Mouse (Mus musculus) left cerebral cortex, adult 11 months (tissue): Measurements from ENCODE around the gene Cacna2d1.
A peak's percentile ranks its signal among the peaks of the same experiment; 100 is the strongest.

Experiments
- DNase-seq: peaks from one replicate; pipeline ENCODE4 v3.0.0; 2022; ENCODE audit warnings: low spot score

Gene Cacna2d1

DNA sequence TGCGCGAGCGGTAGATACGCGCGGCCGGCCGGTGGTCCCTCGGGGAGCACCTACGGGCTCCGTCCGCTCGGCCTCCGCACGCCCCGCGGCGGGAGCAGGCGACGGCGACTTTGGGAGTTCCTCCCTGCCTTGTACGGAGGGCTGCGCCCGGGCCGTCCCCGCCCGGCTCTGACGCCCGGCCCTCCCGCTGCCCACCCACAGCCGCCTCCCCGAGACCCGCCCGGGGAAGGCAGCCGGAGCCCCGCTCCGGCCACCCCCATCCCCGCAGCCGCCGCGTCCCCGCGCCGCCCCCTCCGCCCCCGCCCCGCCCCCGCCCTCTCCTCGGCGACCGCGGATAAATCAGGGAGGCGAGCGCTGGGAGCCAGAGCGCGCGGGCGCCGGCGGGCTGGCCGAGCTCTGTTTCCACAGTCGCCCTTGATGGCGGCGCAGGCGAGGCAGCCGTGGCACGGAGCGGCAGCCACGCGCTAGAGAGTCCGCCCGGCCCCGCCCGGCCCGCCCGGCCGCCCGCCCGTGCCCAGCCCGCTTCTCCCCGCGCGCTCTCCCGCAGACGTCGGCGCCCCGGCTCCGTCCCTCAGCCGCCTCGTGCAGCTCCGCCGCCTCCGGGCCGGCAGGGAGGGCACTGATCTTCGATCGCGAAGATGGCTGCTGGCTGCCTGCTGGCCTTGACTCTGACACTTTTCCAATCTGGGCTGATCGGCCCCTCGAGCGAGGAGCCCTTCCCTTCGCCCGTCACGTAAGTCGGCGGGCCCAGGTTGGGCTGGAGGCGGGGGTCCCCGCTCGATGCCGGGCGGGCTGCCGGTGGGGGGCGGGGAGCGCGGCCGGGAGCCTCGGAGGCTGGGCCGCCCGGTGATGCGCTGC, at the start of gene Cacna2d1:
Gene Cacna2d1, plus strand, starts transcription at position 316 of the 858 bp plus-strand sequence.
- DNase-seq = peak; percentile 25

DNA sequence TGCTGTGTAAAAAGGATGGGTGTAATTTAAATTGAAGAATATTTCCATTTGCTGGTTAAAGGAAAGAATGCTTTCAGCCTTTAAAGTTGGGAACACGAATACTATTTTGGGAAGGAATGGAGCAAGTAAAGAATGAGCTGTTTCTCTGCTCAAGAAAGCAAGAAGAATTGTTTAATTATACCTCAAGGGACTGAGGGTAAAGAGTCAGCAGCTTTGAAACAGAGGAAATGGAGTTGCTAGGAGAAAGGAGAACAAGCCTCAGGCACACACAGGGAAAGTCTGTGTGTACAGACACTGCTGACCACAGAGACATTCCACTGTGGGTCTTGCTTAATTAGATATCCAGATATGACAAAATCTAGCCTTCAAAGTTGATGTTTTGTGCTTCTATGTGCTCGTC, 39.4 kb upstream of the Cacna2d1 start:
- no peak for DNase-seq

DNA sequence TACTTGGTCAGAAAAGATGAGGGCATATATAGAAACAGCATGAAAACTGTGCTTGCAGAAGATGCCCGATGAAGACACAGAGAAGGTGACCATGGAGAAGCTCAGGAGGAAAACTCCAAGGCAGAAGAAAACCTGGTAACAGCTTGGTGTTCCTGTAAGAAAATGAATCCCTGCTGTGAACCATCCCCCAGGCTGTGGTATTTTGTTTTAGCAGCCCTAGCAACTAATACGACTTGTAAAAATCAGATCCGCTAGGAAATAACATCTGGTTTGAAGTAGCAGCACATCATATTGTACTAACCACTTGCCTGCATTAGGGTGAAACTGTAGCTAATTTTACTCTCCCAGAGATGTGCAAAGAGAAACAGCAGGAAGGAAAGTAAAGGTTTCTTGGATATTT, 37.8 kb upstream of the Cacna2d1 start:
- DNase-seq = no peak

DNA sequence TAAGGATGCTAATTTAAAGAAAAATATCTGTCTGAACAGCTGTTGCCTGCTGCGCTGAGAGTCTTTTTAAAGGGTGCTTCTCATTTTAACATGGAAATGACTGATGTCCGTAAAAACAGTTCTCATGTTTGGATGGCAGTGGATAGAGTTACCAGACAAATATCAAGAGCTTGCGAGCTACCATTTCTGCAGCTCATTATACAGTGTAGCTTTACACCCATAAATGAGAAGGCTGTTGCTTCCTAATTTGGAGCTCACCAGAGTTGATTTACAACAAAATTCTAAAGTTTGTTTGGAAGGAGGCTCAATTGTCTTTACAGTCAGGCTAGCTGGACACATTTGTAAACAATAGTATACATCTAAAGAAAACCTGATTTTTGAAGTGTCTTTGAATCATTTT, 28.0 kb upstream of the Cacna2d1 start:
- no peak for DNase-seq

DNA sequence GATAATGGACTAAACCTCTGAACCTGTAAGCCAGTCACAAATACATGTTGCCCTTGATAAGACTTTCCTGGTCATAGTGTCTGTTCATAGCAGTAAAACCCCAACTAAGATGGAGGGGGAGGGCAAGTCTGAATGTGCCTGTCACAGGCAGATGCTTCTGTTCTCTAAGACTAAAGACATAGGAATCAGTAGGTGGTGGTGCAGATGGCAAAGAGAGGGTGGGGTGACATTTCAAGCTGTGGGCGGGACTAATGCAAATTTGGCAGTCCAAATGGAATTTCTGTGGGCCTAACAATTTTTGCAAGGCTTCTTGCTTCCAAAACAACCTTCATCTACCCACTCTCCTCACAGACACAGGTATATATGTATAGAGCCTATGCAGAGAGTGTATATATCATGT, 19.6 kb upstream of the Cacna2d1 start:
- DNase-seq = peak; percentile 52

DNA sequence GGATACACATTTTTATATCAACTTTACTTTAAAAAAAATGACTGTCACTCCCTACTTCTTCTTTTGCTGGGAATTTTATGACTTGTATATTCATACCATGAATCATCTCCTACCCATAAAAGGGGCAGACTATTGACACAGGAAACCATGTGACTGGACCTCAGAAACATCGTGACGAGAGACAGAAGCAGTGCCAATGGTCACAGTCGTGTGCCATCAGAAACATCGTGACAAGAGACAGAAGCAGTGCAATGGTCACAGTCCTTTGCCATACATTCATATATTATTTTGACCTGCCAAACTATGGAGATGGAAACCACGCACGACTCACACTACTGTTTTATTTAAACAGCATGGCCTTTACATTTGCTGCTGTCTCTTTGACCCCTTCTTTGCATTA, 6.0 kb upstream of the Cacna2d1 start:
- no peak for DNase-seq

DNA sequence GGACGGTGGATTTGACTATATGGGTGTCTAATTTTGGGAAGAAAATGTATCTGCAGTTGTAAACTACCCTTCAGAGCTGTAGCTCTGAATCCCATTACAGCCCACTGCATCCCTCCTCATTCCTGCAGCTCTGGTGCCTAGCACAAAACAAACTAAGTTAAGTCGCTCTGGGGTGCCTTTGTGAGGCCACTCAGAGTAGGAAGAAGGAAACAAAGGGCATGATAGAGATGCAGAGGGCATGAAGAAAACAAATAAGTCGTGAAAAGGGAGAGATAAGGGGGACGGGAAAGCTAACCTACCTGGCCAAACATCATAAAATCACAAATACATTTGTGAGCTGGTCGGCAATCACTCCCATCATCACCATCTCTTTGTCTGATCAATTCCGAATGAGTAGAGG, 1.5 kb upstream of the Cacna2d1 start:
- DNase-seq = no peak

DNA sequence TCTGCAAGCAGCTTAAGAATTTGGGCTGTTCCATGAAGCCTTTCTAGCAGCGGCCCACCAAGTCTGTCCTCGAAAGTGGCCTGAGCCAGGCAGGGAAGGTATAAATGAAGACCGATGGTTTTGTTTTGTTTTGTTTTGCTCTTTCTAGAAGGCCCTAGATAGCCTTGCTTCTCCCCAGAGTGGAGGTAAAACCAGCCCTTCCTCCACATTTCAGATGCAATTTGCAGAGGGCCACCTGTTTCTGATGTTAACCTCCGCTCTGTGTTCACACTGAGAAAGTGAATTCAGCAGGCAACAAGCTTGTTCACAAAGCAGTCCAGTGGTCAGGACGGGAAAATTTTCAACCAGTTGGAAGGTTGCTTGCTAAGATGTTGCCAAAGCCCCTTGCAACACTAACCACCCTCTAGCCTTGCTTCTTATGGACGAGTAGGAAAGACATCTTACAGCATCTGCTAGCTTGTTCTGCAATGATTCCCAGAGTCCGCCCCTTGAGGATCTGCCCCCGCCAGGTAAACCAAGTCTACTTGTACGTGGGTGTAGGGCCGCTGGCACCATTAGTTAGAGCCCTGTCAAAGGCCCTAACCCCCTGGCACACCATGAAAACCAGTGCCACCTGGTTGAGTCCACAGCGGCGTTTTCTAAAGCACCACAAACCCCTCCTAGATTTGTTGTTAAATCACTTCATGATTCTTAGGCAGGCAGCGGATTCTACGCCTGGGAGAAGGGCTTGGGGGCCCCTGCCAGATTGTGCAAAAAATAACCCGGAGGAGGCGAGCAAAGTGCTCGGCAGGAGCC, 713 bp upstream of the Cacna2d1 start:
- DNase-seq = peak; percentile 19

DNA sequence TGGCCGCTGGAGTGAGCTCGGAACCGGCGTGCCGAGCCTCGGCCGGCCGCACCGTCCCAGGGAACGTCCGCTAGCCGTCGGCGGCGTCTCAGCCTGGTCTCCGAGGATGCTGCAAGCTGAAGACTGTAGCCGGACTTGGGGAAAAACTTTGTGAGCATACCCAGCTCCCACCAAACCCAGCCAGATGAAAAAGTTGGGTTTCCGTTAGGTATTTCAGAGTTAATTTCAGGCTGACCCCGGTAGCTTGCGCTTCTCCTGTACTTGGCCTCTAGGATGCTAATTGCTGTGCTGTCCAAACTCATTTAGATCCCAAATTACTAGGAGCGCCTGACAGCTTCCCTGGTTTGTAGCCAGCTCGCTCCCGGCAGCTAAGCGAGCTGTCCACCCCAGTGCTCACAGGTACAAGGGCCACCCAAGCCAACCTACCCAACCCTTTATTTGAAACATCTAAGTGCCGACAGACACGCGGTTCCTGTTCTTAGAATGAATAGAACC, 790 bp downstream of the Cacna2d1 start:
- peak; percentile 14 for DNase-seq

DNA sequence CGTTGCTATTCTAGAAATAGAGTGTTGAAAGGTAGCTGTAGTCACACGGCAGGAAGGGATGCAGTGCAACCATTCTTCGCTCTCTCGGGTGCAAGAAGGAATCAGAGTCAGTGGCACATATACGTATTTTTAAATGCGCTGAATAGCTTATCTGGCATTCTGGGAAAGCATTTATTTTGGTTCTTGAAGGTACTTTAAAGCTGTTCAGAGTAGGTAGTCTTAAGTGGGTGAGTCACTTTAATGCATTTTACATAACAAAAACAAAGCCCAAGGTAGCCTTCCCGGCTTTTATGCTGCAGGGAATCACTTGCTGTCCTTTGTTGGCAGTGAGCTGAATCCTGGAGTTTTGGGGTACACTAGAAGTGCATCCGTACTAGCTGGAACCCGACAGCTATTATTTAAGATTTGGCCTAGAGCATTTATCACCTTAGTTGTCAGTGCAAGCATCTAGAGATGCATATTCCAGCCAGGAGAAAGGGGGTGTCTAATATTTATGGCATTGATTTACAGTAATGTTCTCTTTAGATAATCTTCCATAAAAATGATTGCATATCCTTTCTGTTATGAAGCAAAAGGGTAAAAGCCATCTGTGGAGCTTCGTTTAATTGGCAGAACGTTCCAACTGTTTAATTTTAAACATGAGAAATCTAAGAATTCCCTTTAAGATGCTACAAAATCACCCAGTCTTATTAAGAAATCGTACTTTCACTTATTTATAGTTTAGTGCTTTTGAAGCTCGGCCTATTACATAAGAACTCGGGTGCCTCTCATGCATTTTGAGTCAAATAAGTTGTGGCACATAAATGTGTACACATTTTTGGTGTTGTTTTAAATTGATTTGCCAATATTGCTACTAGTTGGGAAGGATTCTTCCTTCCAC, 1.6 kb downstream of the Cacna2d1 start:
- peak; percentile 19 for DNase-seq

DNA sequence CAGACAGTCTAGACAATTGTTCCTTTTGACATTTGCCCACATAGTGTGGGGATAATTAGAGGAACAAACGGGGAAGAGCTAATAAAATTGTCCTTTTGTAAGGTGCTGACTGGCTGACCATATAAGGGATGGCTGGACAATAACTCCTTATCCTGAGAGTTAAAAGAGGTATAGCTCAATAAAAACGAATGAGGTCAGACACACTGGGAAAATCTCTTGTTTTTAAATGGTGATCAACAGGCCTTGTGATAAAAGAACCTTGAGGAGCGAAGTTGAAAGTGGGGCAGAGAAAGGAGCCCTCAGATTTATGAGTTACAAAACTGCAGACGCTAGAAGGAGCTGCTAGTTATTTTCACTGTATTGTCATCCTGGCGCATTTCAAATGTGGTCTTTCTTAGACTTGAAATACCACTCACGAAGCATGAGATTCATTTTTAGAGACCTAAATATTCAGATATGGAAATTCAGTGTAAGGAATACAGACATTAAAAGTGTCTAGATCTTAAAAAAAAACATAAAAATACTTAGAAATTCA, 6.8 kb downstream of the Cacna2d1 start:
- no peak for DNase-seq

DNA sequence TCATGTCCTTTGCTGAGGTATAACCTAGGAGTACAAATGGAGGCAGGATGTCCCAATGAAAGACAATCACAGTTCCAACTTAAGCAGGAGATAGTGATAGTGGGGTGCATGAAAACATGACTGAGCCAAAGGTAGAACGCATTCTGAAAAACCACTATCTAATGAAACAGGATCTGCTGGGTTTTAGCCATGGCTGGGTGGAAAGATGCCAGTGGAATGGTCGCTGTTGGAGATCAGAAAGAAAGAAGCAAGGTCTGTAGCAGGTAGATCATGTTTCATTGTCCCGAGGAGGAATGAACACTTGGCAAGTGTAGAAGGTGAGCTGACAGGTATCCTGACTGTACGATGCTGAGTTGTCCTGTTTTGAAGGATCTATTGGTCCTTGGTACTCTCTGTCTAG, 7.6 kb downstream of the Cacna2d1 start:
- no peak for DNase-seq

DNA sequence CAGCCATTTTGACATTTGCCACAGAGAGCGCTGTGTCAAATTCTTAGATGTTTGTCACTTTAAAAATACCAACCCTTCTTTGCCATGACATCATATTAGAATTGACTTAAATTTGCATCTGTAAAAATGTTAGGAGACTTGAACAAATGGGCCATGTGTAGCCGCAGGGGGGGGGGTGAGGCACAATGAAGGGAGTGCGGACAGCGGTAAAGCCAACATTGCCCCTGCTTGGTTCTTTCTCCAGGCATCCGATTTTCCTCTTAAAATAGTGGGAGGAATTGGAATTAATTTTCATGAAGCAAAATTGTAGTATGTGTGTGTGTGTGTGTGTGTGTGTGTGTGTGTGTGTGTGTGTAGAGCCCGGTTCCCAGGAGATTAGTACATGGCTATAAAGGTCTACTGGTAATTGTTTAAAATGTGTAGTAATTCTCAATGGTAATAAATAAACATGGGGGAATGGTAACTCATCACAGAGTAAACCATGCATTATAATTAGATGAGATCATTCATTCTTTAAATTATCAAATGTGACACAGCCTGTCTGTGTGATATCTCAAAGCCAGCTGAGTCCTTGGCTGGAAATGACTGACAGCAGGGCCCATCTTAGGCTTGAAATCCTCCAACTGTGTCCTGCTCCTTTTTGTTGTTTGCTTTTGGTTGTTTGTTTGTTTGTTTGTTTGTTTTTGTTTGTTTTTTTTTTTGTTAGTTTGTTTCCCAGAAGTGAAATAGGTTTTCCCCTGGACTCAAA, 14.0 kb downstream of the Cacna2d1 start:
- no peak for DNase-seq

DNA sequence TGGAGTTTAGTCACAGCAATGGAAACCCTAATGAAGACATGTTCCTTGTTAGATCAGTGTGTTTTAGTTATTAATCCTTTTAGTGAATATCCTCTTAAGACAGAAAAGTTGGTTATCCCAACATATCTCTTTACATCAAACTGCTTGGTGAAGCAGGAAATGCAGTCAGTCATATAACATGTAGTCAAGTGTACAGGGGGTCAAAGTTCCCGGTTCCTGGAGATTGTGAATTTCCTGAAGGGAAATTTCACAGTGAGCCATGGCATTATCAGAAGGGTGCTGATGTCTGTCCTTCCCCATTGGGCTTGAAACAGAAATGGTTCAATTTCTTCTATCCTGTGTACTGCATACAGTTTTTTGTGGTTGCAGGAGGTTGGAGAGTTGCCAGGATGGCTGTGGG, 25.3 kb downstream of the Cacna2d1 start:
- DNase-seq = no peak

DNA sequence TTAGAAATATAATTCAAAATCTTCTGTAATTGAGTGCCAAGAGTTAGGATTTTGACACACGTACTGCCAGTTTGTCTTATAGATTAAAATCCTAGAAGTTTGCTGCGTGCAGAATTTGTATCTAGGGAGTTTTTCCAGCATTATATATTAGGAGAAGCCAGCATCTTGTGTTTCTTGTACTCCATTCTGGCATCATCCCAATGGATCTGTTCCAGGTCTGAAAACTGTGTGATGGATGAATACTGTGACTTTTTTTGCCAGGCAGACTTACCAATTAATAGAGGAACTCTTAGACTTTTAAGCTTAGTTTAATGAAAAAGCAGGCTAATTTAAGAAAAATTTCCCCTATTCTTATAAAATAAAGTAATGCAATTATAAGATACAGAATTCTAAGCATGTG, 27.4 kb downstream of the Cacna2d1 start:
- no peak for DNase-seq

DNA sequence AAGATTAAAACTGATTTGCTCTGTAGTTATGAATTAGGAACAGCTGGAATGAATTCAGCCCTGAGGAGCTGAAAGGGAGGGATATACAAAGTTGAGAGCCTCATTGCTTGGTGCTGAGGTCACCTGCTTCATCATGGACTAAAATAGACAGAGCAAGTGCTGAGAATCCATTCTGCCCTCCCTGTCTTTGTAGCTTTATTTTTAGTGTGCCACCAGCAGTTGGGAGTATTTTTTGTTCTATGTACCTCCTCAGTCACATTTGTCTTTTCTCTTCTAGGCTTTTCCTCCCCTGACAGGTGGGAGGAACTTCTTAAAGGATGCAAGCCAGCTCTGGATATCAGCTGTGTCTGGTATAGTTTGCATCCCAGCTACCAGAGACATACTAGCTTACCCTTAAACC, 32.4 kb downstream of the Cacna2d1 start:
- no peak for DNase-seq

DNA sequence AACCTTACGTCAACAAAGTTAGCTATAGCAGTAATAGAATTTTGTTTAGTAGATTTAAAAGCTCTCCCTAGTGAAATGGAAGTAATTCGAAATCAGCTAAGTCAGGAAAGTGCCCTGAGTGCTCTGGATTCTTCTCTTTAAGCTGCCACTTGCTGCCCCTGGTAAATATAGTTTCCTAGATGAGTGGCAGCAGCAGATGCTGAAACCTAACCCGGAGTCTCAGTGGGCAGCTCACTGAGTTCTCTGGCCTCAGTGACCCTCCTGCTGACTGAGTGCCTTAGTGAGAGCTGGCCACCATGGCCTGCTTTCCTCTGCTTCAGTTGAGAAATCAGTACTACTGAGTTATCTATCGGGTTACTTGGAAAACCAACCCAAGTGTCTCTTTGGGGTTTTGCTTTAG, 37.3 kb downstream of the Cacna2d1 start:
- DNase-seq = no peak

DNA sequence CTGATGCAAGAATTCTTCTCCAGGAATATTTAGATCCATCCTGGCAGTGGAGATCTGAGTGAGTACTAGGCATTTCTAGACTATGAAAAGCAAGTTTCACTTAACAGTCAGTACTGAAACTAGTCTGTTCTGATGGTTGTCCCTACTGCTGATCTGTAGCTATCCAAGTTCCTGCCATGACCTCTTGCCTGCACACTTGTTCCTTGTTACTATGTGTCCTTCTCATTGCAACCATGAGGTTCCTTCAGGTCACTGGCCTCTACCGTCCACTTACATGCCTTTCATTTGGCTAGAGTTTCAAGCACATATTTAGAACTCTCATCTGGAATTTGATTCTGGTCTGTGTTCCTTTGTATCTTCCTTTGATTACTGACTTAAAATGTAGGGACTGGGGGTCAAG, 37.9 kb downstream of the Cacna2d1 start:
- DNase-seq = no peak

DNA sequence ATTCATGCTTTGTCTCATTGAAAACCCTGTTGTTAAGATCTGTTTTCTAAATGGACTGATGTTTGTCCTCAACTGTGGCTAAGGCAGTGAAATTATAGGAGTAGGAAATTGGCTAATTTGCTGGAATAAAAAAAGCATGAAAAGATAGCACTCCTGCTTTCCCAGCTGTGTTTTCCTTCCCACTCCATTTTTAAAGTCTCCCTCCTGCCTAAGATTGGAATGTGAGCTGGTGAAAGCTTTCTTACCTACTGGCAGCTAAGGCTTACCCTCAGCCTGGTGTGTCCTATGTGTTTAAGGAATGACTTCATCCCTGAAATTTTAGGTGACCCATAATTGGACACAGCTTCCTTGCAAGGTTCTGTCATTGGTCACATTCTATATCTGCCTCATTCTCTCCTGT, 40.2 kb downstream of the Cacna2d1 start:
- DNase-seq = peak; percentile 10

DNA sequence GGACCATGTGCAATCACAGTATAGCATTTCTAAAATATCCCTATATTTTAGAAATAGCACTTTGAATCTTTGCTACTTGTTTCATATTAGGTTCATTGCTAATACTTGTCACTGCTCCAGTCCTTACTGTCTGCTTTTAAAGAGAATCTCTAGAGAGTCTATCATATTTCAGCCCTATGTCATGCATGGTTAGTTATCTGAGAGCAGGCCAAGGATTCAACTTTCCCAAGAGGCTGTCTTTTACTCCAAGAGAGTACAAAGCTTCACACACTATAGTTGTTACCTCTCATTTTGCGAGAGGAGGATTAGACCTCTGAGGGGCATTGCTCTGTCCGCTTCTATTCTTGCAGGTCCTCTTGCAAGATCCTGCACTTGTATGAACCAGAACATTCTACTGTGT, 44.7 kb downstream of the Cacna2d1 start:
- DNase-seq = no peak

DNA sequence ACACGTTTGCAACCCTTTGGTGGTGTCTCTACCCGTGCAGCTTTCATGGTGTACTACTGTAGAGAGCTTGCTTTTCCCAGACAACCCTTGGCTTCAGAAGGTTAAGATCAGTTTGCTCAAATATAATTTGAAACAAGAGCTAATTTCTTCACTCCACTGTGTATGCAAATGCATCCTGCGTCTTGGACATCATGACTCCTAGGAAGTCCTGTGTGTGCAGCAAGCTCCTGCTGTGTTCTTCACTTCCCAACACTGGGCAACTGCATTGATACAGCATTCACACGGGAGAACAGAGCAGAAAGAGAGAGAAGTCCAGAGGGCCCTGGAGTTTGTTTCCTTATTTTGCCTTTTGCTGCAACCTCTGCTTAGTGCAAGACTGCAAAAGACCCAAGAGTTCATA, 48.1 kb downstream of the Cacna2d1 start:
- DNase-seq = no peak
